Mouse (Mus musculus): ENCODE results near the gene Mfn1.

- TF ChIP-seq CTCF (IDR thresholded peaks at IDR 0.05; ENCODE audit: extremely low read depth, insufficient read depth, low read length), result no peak
- TF ChIP-seq POLR2A (IDR thresholded peaks at IDR 0.05; ENCODE audit: extremely low read depth, insufficient read depth, low read length), result no peak
Observed at GRCm38 (mm10) chr3:32512686-32513284, 16.5 kb upstream of the Mfn1 start.
